In genomic region chr11:75463624-75464023, GRCm38 (mm10) we compare ENCODE assay signal across 9 mouse cellular contexts. TPM values are rescaled to one million over a fixed set of nuclear protein-coding genes. Genes with fewer than 3 reads are reported as not detected.
A peak's percentile ranks its signal among the peaks of the same experiment; 100 is the strongest.
DNase-seq lines count a peak whose midpoint lies in the region; ATAC-seq and TF ChIP-seq lines count a peak whose summit lies in the region.
"Had no signal": no experiment of that assay in that cellular context is flagged by ENCODE, and none has a peak within 500 bp of the region (broad histone marks: within the 10 kb centered on the region; RNA-seq: fewer than 3 reads in every experiment).

No protein-coding gene starts in this region.

- intact Hi-C loops in heart, postnatal 36 days (cut with DNase I), result loop anchor here (2.0 to 5.0 kb wide), 3 partner anchors 23 to 189 kb away; partner anchors contain the start of genes Myo1c, Prpf8 and Rilp

- peak overlapping the region; percentile 97 for H3K27ac ChIP-seq in liver, adult 2 months (replicated peaks; ENCODE audit: insufficient read depth, low read depth, low read length)
- H3K27ac ChIP-seq in heart, postnatal 0 days (ENCODE audit: low read depth), result peak overlapping the region; percentile 97

- H3K9me3 ChIP-seq in heart, postnatal 0 days (replicated peaks; ENCODE audit: control insufficient read depth, low read length), result no peaks in the 10 kb centered on the region

- WGBS in liver, adult 2 months, result 15% methylated on average over 4 of the region's 4 CpGs
- 63% methylated on average over 4 of the region's 4 CpGs for WGBS in heart, postnatal 0 days

- peaks cover 34% of the 10 kb centered on the region for H3K4me1 ChIP-seq in liver, adult 2 months (ENCODE audit: control insufficient read depth, insufficient read depth, low read length)
- peaks cover 27% of the 10 kb centered on the region for H3K4me1 ChIP-seq in heart, postnatal 0 days (ENCODE audit: control insufficient read depth, insufficient read depth)

- no peak for ATAC-seq in heart, postnatal 0 days (ENCODE audit: insufficient read depth, low read depth)
- ATAC-seq: activated CD4-positive, CD25-positive, alpha-beta regulatory T cell, adult 4 months had no signal

- peak overlapping the region; percentile 65 for H3K4me2 ChIP-seq in heart, postnatal 0 days (ENCODE audit: low read depth, low read length)
- peak overlapping the region; percentile 99 for H3K4me2 ChIP-seq in myocyte (ENCODE audit: low read depth)

- DNase-seq in heart, adult 11 months, result peak; percentile 95
- DNase-seq in heart, postnatal 36 days, result no peak
- DNase-seq in liver, adult 2 months (ENCODE audit: extremely low read depth, low read depth, low spot score), result peak; percentile 37
- no peak for DNase-seq in liver
- DNase-seq in heart, postnatal 0 days (ENCODE audit: low spot score), result no peak
- DNase-seq in natural killer cell, adult 2 months (ENCODE audit: low spot score in 2 of 2), result no peak
- DNase-seq in gastrocnemius, postnatal 25 days, result no peak

- H3ac ChIP-seq in myocyte (ENCODE audit: control insufficient read depth, insufficient read length), result no peak overlapping the region

- H3K36me3 ChIP-seq in liver, adult 2 months (ENCODE audit: control insufficient read depth, insufficient read depth, low read length), result peaks cover 25% of the 10 kb centered on the region
- H3K36me3 ChIP-seq in heart, postnatal 0 days (replicated peaks; ENCODE audit: control insufficient read depth, insufficient read depth, low read length), result peaks cover 27% of the 10 kb centered on the region
- peaks cover 37% of the 10 kb centered on the region for H3K36me3 ChIP-seq in myocyte (ENCODE audit: control insufficient read depth, insufficient read depth)

- TF ChIP-seq EP300 in heart, postnatal 0 days (IDR thresholded peaks at IDR 0.05; ENCODE audit: low read depth), result no peak

- H3K4me3 ChIP-seq in liver, adult 2 months (ENCODE audit: insufficient read depth, low read depth, low read length), result peak overlapping the region; percentile 91
- H3K4me3 ChIP-seq in heart, postnatal 0 days (ENCODE audit: low read depth, low read length), result peak overlapping the region; percentile 87
- H3K4me3 ChIP-seq in myocyte, result peak overlapping the region; percentile 98

- peak overlapping the region; percentile 73 for H3K9ac ChIP-seq in liver, adult 2 months (ENCODE audit: low read depth, low read length)
- 0 out of 2 replicates have a peak overlapping the region, but pooled peaks have one; percentile 8 for H3K9ac ChIP-seq in heart, postnatal 0 days (replicated peaks; ENCODE audit: low read depth, low read length)

- H3K79me2 ChIP-seq in liver, adult 2 months (ENCODE audit: control insufficient read depth, insufficient read depth, low read length), result peaks cover 4% of the 10 kb centered on the region; the same call in 1 of the 2 replicates
- peaks cover 37% of the 10 kb centered on the region for H3K79me2 ChIP-seq in myocyte (ENCODE audit: control insufficient read depth, insufficient read depth)

- no peak for TF ChIP-seq POLR2A in liver, adult 2 months (IDR thresholded peaks at IDR 0.05; ENCODE audit: extremely low read depth, insufficient read depth, low read length)
- peak; percentile 35 for TF ChIP-seq POLR2A in myocyte (IDR thresholded peaks at IDR 0.05; ENCODE audit: insufficient read length, low read depth)

- TF ChIP-seq CTCF in liver, adult 2 months (IDR thresholded peaks at IDR 0.05; ENCODE audit: low read depth, low read length), result no peak
- TF ChIP-seq CTCF in heart, postnatal 0 days (IDR thresholded peaks at IDR 0.05; ENCODE audit: low read depth), result no peak

- H3K27me3 ChIP-seq in liver, adult 2 months (ENCODE audit: control insufficient read depth, insufficient read depth, low read length), result no peaks in the 10 kb centered on the region
- H3K27me3 ChIP-seq in heart, postnatal 0 days (ENCODE audit: control insufficient read depth, insufficient read depth, low read length), result no peaks in the 10 kb centered on the region
- no peaks in the 10 kb centered on the region for H3K27me3 ChIP-seq in myocyte (ENCODE audit: control insufficient read depth, insufficient read depth, insufficient read length)

TF ChIP-seq in myocyte, 11 proteins besides CTCF, POLR2A, EP300 and RAD21:
- TF ChIP-seq TCF12 (IDR thresholded peaks at IDR 0.05; ENCODE audit: insufficient read depth, poor library complexity, severe bottlenecking) (no peak), POLR2AphosphoS2 (IDR thresholded peaks at IDR 0.05; ENCODE audit: insufficient read length, low read depth) (peak; percentile 65)

RNA-seq across cellular contexts. Expression of gene Tlcd2, which starts 2.1 kb away (rescaled TPM):
- total RNA-seq in heart, postnatal 36 days (2021), result 1 to 10 TPM; 5.4 to 7.1 TPM
- total RNA-seq in liver, adult 2 months (2014; rRNA removed), result 121 and 238 TPM in 2 replicates
- polyA plus RNA-seq in liver, adult 2 months (2012; rRNA removed), result 237 and 265 TPM in 2 replicates
- total RNA-seq in heart, postnatal 0 days (2014; rRNA removed; ENCODE audit: low replicate concordance), result 9.2 and 25.3 TPM in 2 replicates
- 14.2 and 16.9 TPM in 2 replicates for polyA plus RNA-seq in heart, postnatal 0 days (2015; fragmentation: Nextera tagmentation; extraction: Ambion mirVana)
- 2.9 TPM for polyA plus RNA-seq in myocyte (2012; fragmentation: generic; extraction: Trizol)
- total RNA-seq in gastrocnemius, postnatal 25 days (2021), result 1 to 10 TPM; 3.9 to 6.9 TPM

RNA-seq across cellular contexts. Expression of gene Wdr81, which starts 9.1 kb away (rescaled TPM):
- 10 to 100 TPM in 1 of 2 experiments, 1 to 10 TPM in 1; 8.7 to 10.4 TPM for total RNA-seq in heart, postnatal 36 days (2021)
- 14.4 and 30.4 TPM in 2 replicates for total RNA-seq in liver, adult 2 months (2014; rRNA removed)
- 20.3 and 21.5 TPM in 2 replicates for polyA plus RNA-seq in liver, adult 2 months (2012; rRNA removed)
- total RNA-seq in heart, postnatal 0 days (2014; rRNA removed; ENCODE audit: low replicate concordance), result 11.8 and 12.0 TPM in 2 replicates
- polyA plus RNA-seq in heart, postnatal 0 days (2015; fragmentation: Nextera tagmentation; extraction: Ambion mirVana), result 2.0 and 2.2 TPM in 2 replicates
- polyA plus RNA-seq in myocyte (2012; fragmentation: generic; extraction: Trizol), result 17.3 TPM
- 1 to 10 TPM; 4.7 to 5.7 TPM for total RNA-seq in gastrocnemius, postnatal 25 days (2021)

RNA-seq across cellular contexts. Expression of gene Prpf8, which starts 23.0 kb away (rescaled TPM):
- total RNA-seq in heart, postnatal 36 days (2021), result 10 to 100 TPM; 82.9 to 92.8 TPM
- total RNA-seq in liver, adult 2 months (2014; rRNA removed), result 72.8 and 102 TPM in 2 replicates
- 59.4 and 63.3 TPM in 2 replicates for polyA plus RNA-seq in liver, adult 2 months (2012; rRNA removed)
- total RNA-seq in heart, postnatal 0 days (2014; rRNA removed; ENCODE audit: low replicate concordance), result 73.8 and 79.8 TPM in 2 replicates
- polyA plus RNA-seq in heart, postnatal 0 days (2015; fragmentation: Nextera tagmentation; extraction: Ambion mirVana), result 15.2 and 17.0 TPM in 2 replicates
- polyA plus RNA-seq in myocyte (2012; fragmentation: generic; extraction: Trizol), result 93.0 TPM
- total RNA-seq in gastrocnemius, postnatal 25 days (2021), result 10 to 100 TPM; 56.9 to 59.4 TPM

RNA-seq across cellular contexts. Expression of gene Serpinf2, which starts 24.2 kb away (rescaled TPM):
- not detected for total RNA-seq in heart, postnatal 36 days (2021)
- 687 and 824 TPM in 2 replicates for total RNA-seq in liver, adult 2 months (2014; rRNA removed)
- polyA plus RNA-seq in liver, adult 2 months (2012; rRNA removed), result 1,567 and 1,654 TPM in 2 replicates
- 1.2 and 2.4 TPM in 2 replicates for total RNA-seq in heart, postnatal 0 days (2014; rRNA removed; ENCODE audit: low replicate concordance)
- polyA plus RNA-seq in heart, postnatal 0 days (2015; fragmentation: Nextera tagmentation; extraction: Ambion mirVana), result not detected in 2 replicates
- polyA plus RNA-seq in myocyte (2012; fragmentation: generic; extraction: Trizol), result 0.06 TPM
- not detected for total RNA-seq in gastrocnemius, postnatal 25 days (2021)
- polyA plus RNA-seq: activated CD4-positive, CD25-positive, alpha-beta regulatory T cell, adult 4 months had no signal

RNA-seq across cellular contexts. Expression of gene Serpinf1, which starts 41.1 kb away (rescaled TPM):
- 10 to 100 TPM; 25.4 to 26.1 TPM for total RNA-seq in heart, postnatal 36 days (2021)
- 810 and 1,243 TPM in 2 replicates for total RNA-seq in liver, adult 2 months (2014; rRNA removed)
- polyA plus RNA-seq in liver, adult 2 months (2012; rRNA removed), result 891 and 972 TPM in 2 replicates
- total RNA-seq in heart, postnatal 0 days (2014; rRNA removed; ENCODE audit: low replicate concordance), result 27.3 and 112 TPM in 2 replicates
- 20.4 and 24.4 TPM in 2 replicates for polyA plus RNA-seq in heart, postnatal 0 days (2015; fragmentation: Nextera tagmentation; extraction: Ambion mirVana)
- 911 TPM for polyA plus RNA-seq in myocyte (2012; fragmentation: generic; extraction: Trizol)
- total RNA-seq in gastrocnemius, postnatal 25 days (2021), result 10 to 100 TPM; 98.5 to 98.7 TPM

Comparison
In these comparisons a context has a peak if more than half of its experiments do, and no peak if none do; other contexts are left out.
1. DNase-seq: peak in heart, adult 11 months (single experiment) and liver, adult 2 months (single experiment); none in heart, postnatal 36 days (0 of 2), liver (single experiment), heart, postnatal 0 days (single experiment), natural killer cell, adult 2 months (0 of 2) and gastrocnemius, postnatal 25 days (single experiment).
2. Peak in every context shown above with its lines, with median percentiles within 50 percentile points of each other: H3K4me3 ChIP-seq.